Mouse (Mus musculus): Measurements from ENCODE around the gene Nle1.

The Nle1 gene

DNA sequence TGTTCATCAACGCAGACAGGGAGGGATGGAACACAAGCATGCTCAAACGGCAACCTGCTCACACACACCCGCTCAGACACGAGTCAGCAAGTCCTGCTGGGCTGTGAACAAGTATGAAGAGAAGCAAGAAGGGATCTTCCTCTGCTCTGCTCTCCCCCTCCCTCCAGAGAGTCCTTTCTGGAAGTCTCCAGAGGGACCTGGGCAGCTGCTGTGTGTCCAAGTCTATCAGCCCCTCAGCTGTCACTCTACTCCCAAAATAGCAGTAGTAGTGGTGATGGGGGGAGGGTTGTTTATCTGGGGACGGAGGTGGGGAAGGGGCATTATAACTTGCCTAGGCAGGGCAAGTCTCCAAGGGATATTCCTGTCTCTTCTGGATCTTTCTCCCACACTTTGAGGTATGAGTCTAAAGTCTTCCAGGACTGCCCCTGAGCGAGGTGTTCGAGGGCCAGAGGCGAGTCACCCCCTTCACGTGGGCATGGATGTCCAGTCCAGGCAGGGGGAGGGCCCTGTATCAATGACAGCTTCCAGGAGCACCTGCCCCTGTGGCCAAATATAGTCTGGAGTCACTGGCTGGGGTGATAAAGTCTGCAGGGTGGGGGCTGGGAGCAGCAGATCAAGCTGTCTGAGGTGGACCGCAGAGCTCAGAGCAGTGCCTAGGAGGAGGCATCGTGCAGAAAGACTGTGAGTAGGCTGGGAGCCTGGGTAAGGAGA, 2.6 kb upstream of the Nle1 start:
- no peak for DNase-seq

DNA sequence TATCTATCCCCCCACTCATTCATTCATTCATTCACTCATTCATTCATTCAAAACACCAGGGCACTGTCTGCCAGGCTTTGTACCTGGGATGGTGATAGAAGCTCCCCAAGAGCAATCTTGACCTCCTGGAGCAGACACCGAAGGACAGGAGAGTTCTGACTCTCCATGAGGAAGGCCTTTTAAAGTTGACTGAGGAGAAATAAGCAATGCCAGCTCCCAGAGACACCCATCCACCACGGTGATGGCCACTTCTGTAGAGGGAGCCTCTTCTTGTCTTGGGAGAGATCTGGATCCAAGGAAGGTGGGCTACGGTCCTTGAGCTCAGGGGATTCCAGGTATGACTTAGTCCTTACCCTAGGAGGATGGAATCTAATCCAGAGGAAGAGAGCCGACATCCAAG, 2.0 kb upstream of the Nle1 start, which contains the start of gene Unc45b:
Gene Unc45b (plus strand): TSS at position 301 of the 400 bp plus-strand sequence.
- DNase-seq: no peak

GRCm38 (mm10) chr11:82908608-82908989, 388 bp upstream of the Nle1 start:
- DNase-seq: no peak

DNA sequence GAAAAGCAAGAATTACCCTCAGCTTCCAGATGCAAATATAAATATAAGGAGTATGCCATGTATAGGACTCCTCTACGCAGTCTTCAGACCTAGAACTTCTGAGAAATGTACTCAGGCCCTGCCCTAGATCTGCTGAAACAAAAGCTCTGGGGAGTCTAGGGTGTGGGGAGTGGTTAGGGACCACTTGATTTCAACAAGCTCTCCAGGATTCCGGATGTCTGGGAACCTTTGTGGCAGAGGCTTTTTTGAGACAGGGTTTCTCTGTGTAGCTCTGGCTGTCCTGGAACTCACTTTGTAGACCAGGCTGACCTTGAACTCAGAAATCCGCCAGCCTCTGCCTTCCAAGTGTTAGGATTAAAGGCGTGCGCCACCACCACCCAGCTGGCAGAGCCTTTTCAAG, 2.4 kb downstream of the Nle1 start:
- DNase-seq: no peak

GRCm38 (mm10) chr11:82904952-82905351, 3.3 kb downstream of the Nle1 start:
- DNase-seq: no peak

DNA sequence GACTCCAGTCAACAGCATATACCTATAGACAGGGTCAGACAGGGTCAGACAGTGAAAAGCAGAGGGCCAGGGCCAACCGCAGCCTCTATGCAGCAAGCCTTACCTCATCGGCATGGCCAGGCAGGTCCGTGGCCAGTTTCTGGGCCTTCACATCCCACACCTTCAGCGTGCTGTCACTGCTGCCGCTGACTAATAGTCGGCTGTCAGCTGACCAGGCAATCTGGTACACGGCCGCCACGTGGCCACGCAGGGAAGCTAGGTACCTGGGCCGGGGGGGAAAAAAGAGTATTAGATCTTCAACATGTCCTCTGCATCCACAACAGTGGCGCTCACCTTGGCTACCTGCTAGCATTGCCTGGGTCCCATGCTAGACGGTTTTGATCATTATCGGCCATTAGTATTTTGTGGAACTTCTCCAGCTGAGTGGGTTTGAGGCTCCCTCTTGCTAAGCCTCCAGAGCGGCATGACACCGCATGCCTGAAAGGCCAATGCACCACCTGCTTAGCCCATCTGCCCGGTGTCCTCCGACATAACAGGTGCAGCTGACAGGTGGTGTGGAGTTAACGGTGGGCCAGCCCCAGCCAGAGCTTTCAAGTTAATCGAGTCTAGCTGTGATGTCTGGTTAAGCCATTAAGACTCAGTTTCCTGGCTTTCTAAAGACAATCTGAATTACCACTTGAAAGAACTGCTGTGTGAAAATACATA, 6.5 kb downstream of the Nle1 start:
- DNase-seq: no peak

DNA sequence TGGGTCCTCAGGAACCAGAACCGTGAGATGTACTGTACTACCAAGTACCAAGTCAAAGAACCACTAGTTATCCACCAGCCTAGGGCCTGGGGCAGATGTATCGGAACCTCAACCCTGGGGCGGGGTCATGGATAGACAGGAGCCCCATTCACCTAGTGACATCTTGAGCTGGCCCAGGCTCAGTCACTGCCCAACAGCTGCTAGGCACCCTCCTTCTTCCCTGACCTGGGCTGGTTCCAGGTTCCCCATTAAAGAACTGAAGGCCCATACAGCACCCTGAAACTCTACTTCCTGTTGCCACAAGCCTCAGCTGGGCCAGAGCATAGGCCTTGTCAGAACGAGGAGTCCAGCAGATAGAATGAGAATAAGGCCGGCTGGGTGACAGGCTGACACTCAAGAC, 8.5 kb downstream of the Nle1 start:
- DNase-seq: no peak

GRCm38 (mm10) chr11:82897478-82897877, 10.7 kb downstream of the Nle1 start:
- no peak for DNase-seq

GRCm38 (mm10) chr11:82891936-82892335, 16.3 kb downstream of the Nle1 start, which contains the start of gene Fndc8:
TSS of gene Fndc8 (plus strand) at chr11:82892124.
- no peak for DNase-seq

GRCm38 (mm10) chr11:82890342-82890762, 17.9 kb downstream of the Nle1 start, which contains the start of gene Rad51d:
TSS of gene Rad51d (minus strand) at chr11:82890614.
- DNase-seq: peak; percentile 93

DNA sequence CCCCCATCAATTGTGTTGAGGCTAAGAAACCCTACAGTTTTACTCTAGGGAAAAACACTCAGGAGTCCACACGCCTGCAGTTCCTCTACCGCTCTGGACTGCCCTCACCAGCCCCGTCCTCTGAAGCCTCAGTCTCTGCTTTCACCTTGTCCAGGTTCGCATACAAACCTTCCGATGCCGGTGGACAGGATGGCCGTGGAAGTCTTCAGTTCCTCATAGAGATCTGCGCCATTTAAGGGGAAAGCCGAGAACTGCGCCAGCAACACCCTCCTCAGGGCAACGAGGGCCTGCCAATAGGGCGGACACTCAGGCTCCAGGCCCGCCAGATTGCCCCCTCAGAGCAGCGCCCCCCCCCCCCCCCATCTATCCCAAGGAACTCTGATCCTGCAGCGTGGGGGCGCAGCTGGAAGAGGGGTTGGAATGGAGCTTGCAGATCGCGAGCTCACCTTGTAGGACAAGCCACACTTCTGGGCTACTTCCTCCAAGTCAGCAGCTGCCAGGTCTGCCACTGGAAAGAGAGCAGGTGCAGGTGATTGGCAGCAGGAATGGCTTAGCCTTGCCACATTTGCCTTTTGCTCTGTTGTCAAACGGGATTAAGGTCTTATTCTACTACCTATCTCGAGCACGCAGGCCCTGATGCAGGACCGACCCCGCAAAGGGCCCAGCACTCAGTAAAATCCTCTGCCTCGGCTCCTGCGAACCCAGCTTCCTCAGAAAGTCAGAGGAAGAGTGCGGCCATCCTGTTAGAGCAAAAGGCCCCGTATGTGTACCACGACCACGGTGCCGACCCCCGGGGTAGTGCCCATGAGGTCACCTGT, 18.5 kb downstream of the Nle1 start:
- DNase-seq: no peak

GRCm38 (mm10) chr11:82888491-82888946, 19.7 kb downstream of the Nle1 start:
- DNase-seq: no peak

DNA sequence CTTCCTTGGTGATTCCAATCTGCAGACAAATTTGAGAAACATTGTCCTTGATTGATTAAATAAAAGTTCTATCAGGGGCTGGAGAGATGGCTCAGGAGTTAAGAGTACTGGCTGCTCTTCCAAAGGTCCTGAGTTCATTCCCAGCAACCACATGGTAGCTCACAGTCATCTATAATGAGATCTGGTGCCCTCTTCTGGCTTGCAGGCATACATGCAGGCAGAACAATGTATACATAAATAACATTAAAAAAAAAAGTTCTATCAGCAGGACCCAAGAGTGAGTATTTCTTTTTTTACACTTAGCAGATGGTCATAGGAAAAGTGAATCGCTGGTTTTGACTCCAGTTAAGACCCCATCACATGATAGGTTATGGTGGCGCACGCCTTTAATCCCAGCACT, 21.7 kb downstream of the Nle1 start:
- DNase-seq: no peak

GRCm38 (mm10) chr11:82883180-82883579, 25.0 kb downstream of the Nle1 start:
- DNase-seq: no peak

- DNase-seq: no peak
Measured at GRCm38 (mm10) chr11:82877726-82878344, 30.4 kb downstream of the Nle1 start.

GRCm38 (mm10) chr11:82875631-82876030, 32.6 kb downstream of the Nle1 start:
- DNase-seq: no peak

- DNase-seq: no peak
Measured at GRCm38 (mm10) chr11:82874924-82875323, 33.3 kb downstream of the Nle1 start.

DNA sequence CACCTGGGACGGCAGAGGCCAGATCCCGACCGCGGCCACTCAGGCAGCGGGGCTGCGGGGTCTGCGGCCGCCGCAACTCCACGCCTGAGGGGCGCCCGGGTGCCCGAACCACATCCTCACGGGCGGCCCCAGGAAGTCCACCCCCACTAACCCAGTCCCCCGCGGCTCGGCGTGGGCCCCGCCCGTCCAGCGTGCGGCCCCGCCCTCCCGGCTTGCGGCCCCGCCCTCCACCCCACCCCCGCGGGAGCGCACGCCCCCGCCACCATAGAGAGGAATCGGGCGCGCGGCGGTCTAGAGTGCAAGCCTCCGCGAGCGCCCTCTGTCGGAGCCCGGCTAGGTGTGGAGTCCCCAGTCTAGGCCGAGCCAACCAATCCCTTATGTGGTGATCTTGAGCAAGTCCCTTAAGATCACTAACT, 37.2 kb downstream of the Nle1 start, which contains the start of gene Rffl:
Gene Rffl (minus strand): TSS at position 180 of the 416 bp plus-strand sequence.
- DNase-seq: peak; percentile 99

GRCm38 (mm10) chr11:82870173-82871030, 37.8 kb downstream of the Nle1 start:
- peak; percentile 22 for DNase-seq

DNA sequence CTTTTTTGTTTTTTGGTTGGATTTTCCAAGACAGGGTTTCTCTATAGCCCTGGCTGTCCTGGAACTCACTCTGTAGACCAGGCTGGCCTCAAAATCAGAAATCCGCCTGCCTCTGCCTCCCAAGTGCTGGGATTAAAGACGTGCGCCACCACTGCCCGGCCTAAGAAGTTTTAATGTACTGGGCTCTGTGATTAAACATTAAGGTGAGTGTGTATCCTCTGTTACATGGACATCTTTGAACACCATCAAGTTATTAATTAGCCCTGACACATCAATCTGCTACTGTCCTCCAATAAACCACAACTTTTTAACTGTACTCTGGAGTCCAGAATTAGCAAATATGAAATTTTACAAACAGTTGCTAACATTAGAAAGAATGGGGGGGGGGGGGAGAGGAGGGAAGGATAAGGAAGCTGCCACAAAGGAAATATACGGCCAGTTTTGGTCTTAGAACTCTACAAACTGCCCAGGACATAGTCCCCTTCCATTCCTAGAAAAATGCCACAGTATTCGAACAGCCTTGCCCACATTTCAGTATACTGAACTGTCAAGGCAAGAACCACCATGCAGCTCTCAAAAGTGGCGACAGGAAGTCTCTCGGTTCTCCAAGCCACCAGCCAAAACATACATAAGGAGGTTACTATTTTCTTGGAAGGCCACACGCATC, 38.6 kb downstream of the Nle1 start:
- no peak for DNase-seq

- no peak for DNase-seq
Measured at GRCm38 (mm10) chr11:82867956-82868355, 40.3 kb downstream of the Nle1 start.

All from right cerebral cortex, postnatal 14 days (tissue).